Mouse (Mus musculus): ENCODE measurements around the gene Phactr3.

DNA sequence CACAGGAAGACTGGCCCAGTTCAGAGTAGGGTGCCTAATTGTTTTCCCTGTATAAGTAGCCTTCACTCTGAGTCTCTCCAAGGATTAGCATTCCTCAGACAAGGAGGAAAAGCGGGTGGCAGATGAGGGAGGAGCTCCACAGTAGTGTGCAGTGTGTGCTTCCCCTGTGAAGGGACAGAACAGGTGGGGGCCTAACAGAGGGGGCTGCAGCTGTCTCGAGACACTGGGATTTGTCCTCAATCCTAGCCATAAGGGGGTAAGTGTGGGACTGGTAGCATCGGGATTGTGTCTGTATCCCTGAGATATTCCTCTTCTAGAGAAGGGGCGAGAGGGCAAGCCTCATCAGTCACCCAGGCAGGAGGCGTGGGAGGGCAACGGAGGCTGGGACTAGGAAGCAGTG, 66.1 kb downstream of the Phactr3 start:
- TF ChIP-seq POLR2A (IDR thresholded peaks at IDR 0.05; ENCODE audit: borderline replicate concordance, control insufficient read depth, low read depth, low read length) (no peak), CTCF (IDR thresholded peaks at IDR 0.05; ENCODE audit: control insufficient read depth, insufficient read depth, low read length) (no peak)
